Mouse (Mus musculus): ENCODE measurements around the gene Znrf4. TPM values are rescaled to one million over a fixed set of nuclear protein-coding genes. Genes with fewer than 3 reads are reported as not detected.
"Not testable (repeated sequence)": the region's sequence is repeated elsewhere in the genome, so short reads cannot be mapped to it uniquely, and the experiment has no call there.

The Znrf4 gene
- polyA plus RNA-seq, 1 experiment from 2014 or later = not detected

GRCm38 (mm10) chr17:56505401-56505800, 6.8 kb downstream of the Znrf4 start:
- H3K27me3 ChIP-seq (ENCODE audit: control insufficient read depth, insufficient read depth, low read length) = peaks cover 24% of the 10 kb centered on the region
- no peak overlapping the region for H3K27ac ChIP-seq (ENCODE audit: low read length)
- H3K36me3 ChIP-seq (ENCODE audit: control insufficient read depth, insufficient read depth) = no peaks in the 10 kb centered on the region
- no peak for ATAC-seq (replicated peaks; ENCODE audit: extremely low read depth, insufficient read depth, low FRiP score)
- H3K4me3 ChIP-seq (ENCODE audit: low read length) = no peak overlapping the region
- H3K9me3 ChIP-seq (replicated peaks; ENCODE audit: control insufficient read depth, low read length) = peaks cover 6% of the 10 kb centered on the region
- WGBS = 84% methylated on average over 10 of the region's 10 CpGs
- H3K4me1 ChIP-seq (ENCODE audit: control insufficient read depth, insufficient read depth, low read length) = peaks cover 4% of the 10 kb centered on the region; the same call in 1 of the 2 replicates
- no peak overlapping the region for H3K9ac ChIP-seq (ENCODE audit: low read length)
- no peak overlapping the region for H3K4me2 ChIP-seq (ENCODE audit: low read depth, low read length)

DNA sequence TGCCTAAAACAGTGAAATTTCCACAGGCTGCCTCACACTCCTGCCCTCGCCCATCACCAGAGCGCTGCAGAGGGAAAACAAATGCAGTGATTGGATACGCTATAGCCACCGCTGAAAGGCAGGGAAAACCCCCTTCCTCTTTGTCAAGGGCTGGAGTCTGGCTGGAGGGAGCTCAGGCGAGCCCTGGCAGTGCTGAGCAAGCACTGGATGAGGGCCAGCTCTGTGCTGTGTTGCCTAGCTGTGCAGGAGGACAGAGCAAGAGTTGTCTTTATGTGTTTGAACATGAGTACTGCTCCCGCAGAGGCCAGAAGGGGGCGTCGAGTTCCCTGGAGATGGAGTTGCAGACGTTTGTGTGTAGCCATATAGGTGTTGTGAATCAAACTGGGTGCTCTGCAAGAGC, 9.7 kb downstream of the Znrf4 start:
- WGBS = 28% methylated on average over 9 of the region's 9 CpGs

DNA sequence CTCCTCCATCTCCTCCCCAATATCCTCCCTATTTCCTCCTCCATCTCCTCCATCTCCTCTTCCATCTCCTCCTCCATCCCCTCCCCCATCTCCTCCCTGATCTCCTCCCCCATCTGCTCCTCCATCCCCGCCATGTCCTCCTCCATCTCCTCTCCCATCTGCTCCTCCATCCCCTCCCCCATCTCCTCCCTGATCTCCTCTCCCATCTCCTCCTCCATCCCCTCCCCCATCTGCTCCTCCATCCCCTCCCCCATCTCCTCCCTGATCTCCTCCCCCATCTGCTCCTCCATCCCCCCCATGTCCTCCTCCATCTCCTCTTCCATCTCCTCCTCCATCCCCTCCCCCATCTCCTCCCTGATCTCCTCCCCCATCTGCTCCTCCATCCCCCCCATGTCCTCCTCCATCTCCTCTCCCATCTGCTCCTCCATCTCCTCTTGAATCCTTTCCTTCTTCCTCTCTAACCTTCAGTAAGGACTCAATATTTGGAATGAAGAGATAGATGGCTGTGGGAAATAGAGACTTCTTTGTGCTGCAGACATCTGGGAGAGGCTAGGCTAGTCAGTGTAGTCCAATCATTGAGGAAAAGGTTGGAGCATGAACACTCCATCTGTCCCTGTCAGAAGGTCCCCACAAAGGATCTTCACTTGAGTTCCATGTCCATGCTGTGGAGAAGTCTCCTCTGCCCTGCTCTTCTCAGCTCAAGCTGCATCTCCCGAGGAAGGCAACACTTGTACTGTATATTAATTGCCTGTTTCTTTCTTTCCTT, 10.4 kb downstream of the Znrf4 start:
- WGBS = 51% methylated on average over 2 of the region's 2 CpGs

More for the DNA sequence above, 9.7 kb downstream of the Znrf4 start:
- no peak overlapping the region for H3K4me3 ChIP-seq (ENCODE audit: low read length)
- peaks cover 12% of the 10 kb centered on the region for H3K9me3 ChIP-seq (replicated peaks; ENCODE audit: control insufficient read depth, low read length)
- H3K4me1 ChIP-seq (ENCODE audit: control insufficient read depth, insufficient read depth, low read length) = no peaks in the 10 kb centered on the region
- no peaks in the 10 kb centered on the region for H3K36me3 ChIP-seq (ENCODE audit: control insufficient read depth, insufficient read depth)
- H3K9ac ChIP-seq (ENCODE audit: low read length) = no peak overlapping the region
- no peak overlapping the region for H3K27ac ChIP-seq (ENCODE audit: low read length)
- no peak overlapping the region for H3K4me2 ChIP-seq (ENCODE audit: low read depth, low read length)
- ATAC-seq (replicated peaks; ENCODE audit: extremely low read depth, insufficient read depth, low FRiP score) = no peak
- H3K27me3 ChIP-seq (ENCODE audit: control insufficient read depth, insufficient read depth, low read length) = peaks cover 3% of the 10 kb centered on the region; the same call in 1 of the 2 replicates

GRCm38 (mm10) chr17:56499229-56499628, 13.0 kb downstream of the Znrf4 start:
- Histone ChIP-seq H3K27ac (ENCODE audit: low read length) (no peak overlapping the region), H3K36me3 (ENCODE audit: control insufficient read depth, insufficient read depth) (no peaks in the 10 kb centered on the region), H3K27me3 (ENCODE audit: control insufficient read depth, insufficient read depth, low read length) (no peaks in the 10 kb centered on the region), H3K4me3 (ENCODE audit: low read length) (no peak overlapping the region), H3K9ac (ENCODE audit: low read length) (no peak overlapping the region), H3K4me2 (ENCODE audit: low read depth, low read length) (no peak overlapping the region), H3K4me1 (ENCODE audit: control insufficient read depth, insufficient read depth, low read length) (no peaks in the 10 kb centered on the region), H3K9me3 (replicated peaks; ENCODE audit: control insufficient read depth, low read length) (peaks cover 37% of the 10 kb centered on the region)
- WGBS = 71% methylated on average over 5 of the region's 5 CpGs
- ATAC-seq (replicated peaks; ENCODE audit: extremely low read depth, insufficient read depth, low FRiP score) = no peak

More for the DNA sequence above, 10.4 kb downstream of the Znrf4 start:
- not testable (repeated sequence) for H3K9ac ChIP-seq (ENCODE audit: low read length); H3K4me2 ChIP-seq (ENCODE audit: low read depth, low read length); H3K27ac ChIP-seq (ENCODE audit: low read length); H3K36me3 ChIP-seq (ENCODE audit: control insufficient read depth, insufficient read depth); ATAC-seq (replicated peaks; ENCODE audit: extremely low read depth, insufficient read depth, low FRiP score); H3K4me3 ChIP-seq (ENCODE audit: low read length); H3K27me3 ChIP-seq (ENCODE audit: control insufficient read depth, insufficient read depth, low read length); H3K4me1 ChIP-seq (ENCODE audit: control insufficient read depth, insufficient read depth, low read length)
- H3K9me3 ChIP-seq (replicated peaks; ENCODE audit: control insufficient read depth, low read length) = peaks cover 17% of the 10 kb centered on the region

- Histone ChIP-seq H3K9ac (ENCODE audit: low read length) (no peak overlapping the region), H3K27ac (ENCODE audit: low read length) (no peak overlapping the region), H3K4me3 (ENCODE audit: low read length) (no peak overlapping the region), H3K4me2 (ENCODE audit: low read depth, low read length) (no peak overlapping the region), H3K9me3 (replicated peaks; ENCODE audit: control insufficient read depth, low read length) (peaks cover 66% of the 10 kb centered on the region), H3K36me3 (ENCODE audit: control insufficient read depth, insufficient read depth) (no peaks in the 10 kb centered on the region), H3K4me1 (ENCODE audit: control insufficient read depth, insufficient read depth, low read length) (no peaks in the 10 kb centered on the region), H3K27me3 (ENCODE audit: control insufficient read depth, insufficient read depth, low read length) (no peaks in the 10 kb centered on the region)
- WGBS = 53% methylated on average over 2 of the region's 2 CpGs
- ATAC-seq (replicated peaks; ENCODE audit: extremely low read depth, insufficient read depth, low FRiP score) = no peak
These were observed 17.8 kb downstream of the Znrf4 start for GRCm38 (mm10) chr17:56494480-56494879.

DNA sequence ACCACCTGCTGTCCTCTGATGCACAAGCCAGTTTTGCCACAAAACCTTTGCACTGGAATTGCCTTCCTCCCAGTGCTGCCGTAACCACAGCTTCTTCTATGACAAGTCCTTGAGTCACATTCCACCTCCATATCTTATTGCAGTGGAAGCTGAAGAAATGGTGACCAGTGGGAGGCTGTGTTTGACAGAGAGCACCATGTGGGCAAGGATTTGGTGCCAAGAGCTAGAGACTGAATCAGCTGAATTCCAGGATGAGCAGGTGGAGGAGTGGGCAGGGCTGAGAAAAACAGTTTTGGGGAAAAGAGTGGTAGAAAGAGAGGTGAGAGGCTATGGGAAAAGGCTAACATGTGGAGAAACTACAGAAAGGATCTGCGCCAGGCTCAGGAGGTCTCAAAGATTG, 18.4 kb downstream of the Znrf4 start:
- no peaks in the 10 kb centered on the region for H3K36me3 ChIP-seq (ENCODE audit: control insufficient read depth, insufficient read depth)
- no peak for ATAC-seq (replicated peaks; ENCODE audit: extremely low read depth, insufficient read depth, low FRiP score)
- no peak overlapping the region for H3K9ac ChIP-seq (ENCODE audit: low read length)
- WGBS = 89% methylated on average over 2 of the region's 2 CpGs
- H3K4me2 ChIP-seq (ENCODE audit: low read depth, low read length) = no peak overlapping the region
- no peak overlapping the region for H3K27ac ChIP-seq (ENCODE audit: low read length)
- no peaks in the 10 kb centered on the region for H3K4me1 ChIP-seq (ENCODE audit: control insufficient read depth, insufficient read depth, low read length)
- no peaks in the 10 kb centered on the region for H3K27me3 ChIP-seq (ENCODE audit: control insufficient read depth, insufficient read depth, low read length)
- H3K4me3 ChIP-seq (ENCODE audit: low read length) = no peak overlapping the region
- peaks cover 66% of the 10 kb centered on the region for H3K9me3 ChIP-seq (replicated peaks; ENCODE audit: control insufficient read depth, low read length)

GRCm38 (mm10) chr17:56490438-56491152, 21.6 kb downstream of the Znrf4 start:
- H3K4me1 ChIP-seq (ENCODE audit: control insufficient read depth, insufficient read depth, low read length) = no peaks in the 10 kb centered on the region
- no peak for ATAC-seq (replicated peaks; ENCODE audit: extremely low read depth, insufficient read depth, low FRiP score)
- 0 out of 2 replicates have a peak, but pooled peaks cover 2% of the 10 kb centered on the region for H3K27me3 ChIP-seq (ENCODE audit: control insufficient read depth, insufficient read depth, low read length)
- no peak overlapping the region for H3K4me3 ChIP-seq (ENCODE audit: low read length)
- 82% methylated on average over 7 of the region's 7 CpGs for WGBS
- no peak overlapping the region for H3K27ac ChIP-seq (ENCODE audit: low read length)
- H3K4me2 ChIP-seq (ENCODE audit: low read depth, low read length) = no peak overlapping the region
- H3K9me3 ChIP-seq (replicated peaks; ENCODE audit: control insufficient read depth, low read length) = peaks cover 44% of the 10 kb centered on the region
- H3K9ac ChIP-seq (ENCODE audit: low read length) = no peak overlapping the region
- no peaks in the 10 kb centered on the region for H3K36me3 ChIP-seq (ENCODE audit: control insufficient read depth, insufficient read depth)

DNA sequence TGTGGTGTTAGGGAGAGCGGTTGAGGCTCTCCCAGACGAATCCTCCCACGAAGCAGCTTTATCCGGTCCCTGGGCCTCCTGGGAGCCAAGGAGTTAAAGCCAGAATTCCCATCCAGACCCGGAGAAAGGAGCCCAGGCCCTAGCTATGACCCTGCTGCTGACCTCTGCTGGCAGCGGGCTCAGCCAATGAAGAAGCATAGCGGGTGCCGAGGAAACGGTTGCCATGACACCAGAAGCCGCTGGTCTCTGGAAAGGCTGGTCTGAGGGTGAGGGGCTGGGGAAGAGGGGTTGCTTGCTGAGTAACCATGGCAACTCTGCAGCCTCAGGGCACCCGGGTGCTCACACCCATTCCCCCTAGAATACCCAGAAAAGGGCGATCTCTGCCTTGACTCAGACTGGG, 24.2 kb downstream of the Znrf4 start:
- Histone ChIP-seq H3K9ac (ENCODE audit: low read length) (no peak overlapping the region), H3K27ac (ENCODE audit: low read length) (no peak overlapping the region), H3K4me1 (ENCODE audit: control insufficient read depth, insufficient read depth, low read length) (no peaks in the 10 kb centered on the region), H3K4me3 (ENCODE audit: low read length) (no peak overlapping the region), H3K36me3 (ENCODE audit: control insufficient read depth, insufficient read depth) (no peaks in the 10 kb centered on the region), H3K27me3 (ENCODE audit: control insufficient read depth, insufficient read depth, low read length) (peaks cover 2% of the 10 kb centered on the region; the same call in 1 of the 2 replicates), H3K4me2 (ENCODE audit: low read depth, low read length) (no peak overlapping the region), H3K9me3 (replicated peaks; ENCODE audit: control insufficient read depth, low read length) (peaks cover 20% of the 10 kb centered on the region)
- no peak for ATAC-seq (replicated peaks; ENCODE audit: extremely low read depth, insufficient read depth, low FRiP score)
- 22% methylated on average over 12 of the region's 12 CpGs for WGBS

GRCm38 (mm10) chr17:56487441-56487888, 24.8 kb downstream of the Znrf4 start:
- peak; percentile 43; the same call in 1 of the 2 replicates for ATAC-seq (replicated peaks; ENCODE audit: extremely low read depth, insufficient read depth, low FRiP score)
- Histone ChIP-seq H3K9ac (ENCODE audit: low read length) (no peak overlapping the region), H3K36me3 (ENCODE audit: control insufficient read depth, insufficient read depth) (no peaks in the 10 kb centered on the region), H3K9me3 (replicated peaks; ENCODE audit: control insufficient read depth, low read length) (peaks cover 15% of the 10 kb centered on the region), H3K4me2 (ENCODE audit: low read depth, low read length) (no peak overlapping the region), H3K27me3 (ENCODE audit: control insufficient read depth, insufficient read depth, low read length) (peaks cover 2% of the 10 kb centered on the region; the same call in 1 of the 2 replicates), H3K4me1 (ENCODE audit: control insufficient read depth, insufficient read depth, low read length) (no peaks in the 10 kb centered on the region), H3K27ac (ENCODE audit: low read length) (no peak overlapping the region), H3K4me3 (ENCODE audit: low read length) (no peak overlapping the region)
- 7% methylated on average over 13 of the region's 16 CpGs for WGBS

Measured in heart, embryonic 16.5 days (tissue).